Mouse (Mus musculus) liver, embryonic 14.5 days (tissue): ENCODE results near the gene Dok1.

Experiments
- CTCF ChIP-seq: IDR thresholded peaks from 2 replicates; pipeline ENCODE4 v1.5.1; 2016; ENCODE audit warnings: antibody characterized with exemption, low read depth, control low read depth
- EP300 ChIP-seq: IDR thresholded peaks from 2 replicates; pipeline ENCODE4 v1.6.1; 2016; ENCODE audit warnings: antibody characterized with exemption, low read depth

DNA sequence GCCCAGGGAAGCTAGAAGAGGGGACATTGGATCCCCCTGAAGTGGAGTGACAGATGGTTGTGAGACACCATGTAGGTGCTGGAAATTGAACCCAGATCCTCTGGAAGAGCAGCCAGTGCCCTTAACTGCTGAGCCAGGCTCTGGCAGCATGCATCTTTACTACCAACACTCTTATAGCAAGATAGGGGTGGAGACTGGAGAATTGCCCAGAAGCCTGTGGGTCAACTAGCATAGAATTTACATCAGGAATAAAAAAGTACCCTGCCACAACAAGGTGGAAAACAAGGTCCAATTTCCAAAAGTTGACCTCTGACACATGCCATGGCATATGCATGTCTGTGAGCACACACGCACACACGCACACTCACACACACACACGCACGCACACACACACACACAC lies 8.1 kb downstream of the Dok1 start:
- TF ChIP-seq EP300: no peak
- no peak for TF ChIP-seq CTCF
